Mouse (Mus musculus) spleen, adult 2 months (tissue): ENCODE results near the gene Gpr146.

Source experiments
- CTCF ChIP-seq: fragments of 200-500 bp; IDR thresholded peaks from 2 replicates; pipeline ENCODE4 v1.5.1; 2011; ENCODE audit warnings: mild to moderate bottlenecking, inconsistent platforms; ENCODE audit not compliant: insufficient read depth, insufficient read length, insufficient replicate concordance; ENCODE audit errors: extremely low read depth
- POLR2A ChIP-seq: fragments of 200-500 bp; IDR thresholded peaks from 2 replicates; pipeline ENCODE4 v1.6.1; 2011; ENCODE audit warnings: low read depth, low read length, inconsistent platforms

- TF ChIP-seq POLR2A (no peak), CTCF (no peak)
These were observed 47.7 kb downstream of the Gpr146 start for GRCm38 (mm10) chr5:139425198-139425597.
